Mouse (Mus musculus) forebrain, embryonic 14.5 days (tissue): ENCODE results near the gene Gramd4. TPM values are rescaled to one million over a fixed set of nuclear protein-coding genes. Genes with fewer than 3 reads are reported as not detected.
"Not testable (repeated sequence)": the region's sequence is repeated elsewhere in the genome, so short reads cannot be mapped to it uniquely, and the experiment has no call there.

ENCODE experiments used
- ATAC-seq: fragments of 200-750 bp; cut with Nextera tagmentation; 2 replicates; pipeline ENCODE4 v1.8.0; 2017; ENCODE audit warnings: mild to moderate bottlenecking, moderate library complexity
- DNase-seq: peaks from one replicate; pipeline ENCODE4 v3.0.0-alpha.2; 2015; ENCODE audit warnings: low spot score
- H3K27ac ChIP-seq: fragments of 300-500 bp; sonication (generic); 2 replicates; pipeline ENCODE4 v1.5.1; 2014; ENCODE audit warnings: low read depth, mild to moderate bottlenecking, control low read depth, low read length, moderate library complexity
- H3K27me3 ChIP-seq: fragments of 300-500 bp; sonication (generic); replicated peaks from 2 replicates; pipeline ENCODE4 v1.6.1; 2014; ENCODE audit warnings: low read length, control low read depth, mixed read lengths; ENCODE audit not compliant: control insufficient read depth, insufficient read depth
- H3K36me3 ChIP-seq: fragments of 300-500 bp; sonication (generic); 2 replicates; pipeline ENCODE4 v1.6.1; 2014; ENCODE audit warnings: low read length, control low read depth; ENCODE audit not compliant: control insufficient read depth, insufficient read depth
- H3K4me1 ChIP-seq: fragments of 300-500 bp; sonication (generic); 2 replicates; pipeline ENCODE4 v1.6.1; 2014; ENCODE audit warnings: antibody characterized with exemption, low read length, control low read depth; ENCODE audit not compliant: control insufficient read depth, insufficient read depth
- H3K4me2 ChIP-seq: fragments of 300-500 bp; sonication (generic); 2 replicates; pipeline ENCODE4 v1.6.1; 2014; ENCODE audit warnings: mild to moderate bottlenecking, control low read depth, low read length
- H3K4me3 ChIP-seq: fragments of 300-500 bp; sonication (generic); 2 replicates; pipeline ENCODE4 v1.5.1; 2014; ENCODE audit warnings: low read depth, low read length, control low read depth
- H3K9ac ChIP-seq: fragments of 300-500 bp; sonication (generic); 2 replicates; pipeline ENCODE4 v1.6.1; 2014; ENCODE audit warnings: mild to moderate bottlenecking, low read length, control low read depth, moderate library complexity
- H3K9me3 ChIP-seq: fragments of 300-500 bp; sonication (generic); replicated peaks from 2 replicates; pipeline ENCODE4 v1.6.1; 2016; ENCODE audit warnings: low read length, control low read depth, mixed read lengths; ENCODE audit not compliant: control insufficient read depth
- WGBS: fragments of 180-500 bp; shearing (Covaris S2); extraction: QIAGEN DNeasy Blood & Tissue Kit; methylation state at CpG from one replicate; pipeline ENCODE4 v1.1.7; 2014; 5-methylcytosine and 5-hydroxymethylcytosine counted together
- polyA plus RNA-seq: library from polyadenylated mRNA; unstranded; fragments of >200 nt; fragmentation: Nextera tagmentation; extraction: Ambion mirVana; gene quantifications from 2 replicates; pipeline ENCODE4 v1.2.1, GENCODE M21; 2014

The Gramd4 gene
- polyA plus RNA-seq, 1 experiment from 2014 or later, result 20.7 TPM

- no peak for ATAC-seq
- Histone ChIP-seq H3K4me3 (no peak overlapping the region), H3K9me3 (no peaks in the 10 kb centered on the region), H3K27ac (no peak overlapping the region), H3K27me3 (no peaks in the 10 kb centered on the region), H3K4me2 (no peak overlapping the region), H3K9ac (no peak overlapping the region), H3K4me1 (no peaks in the 10 kb centered on the region), H3K36me3 (peaks cover 24% of the 10 kb centered on the region)
- no peak for DNase-seq
- 94% methylated on average over 5 of the region's 5 CpGs for WGBS
These were observed 102.2 kb downstream of the Gramd4 start for GRCm38 (mm10) chr15:86159719-86160118.

- DNase-seq (no peak), ATAC-seq (no peak)
- Histone ChIP-seq H3K4me2 (no peak overlapping the region), H3K27me3 (no peaks in the 10 kb centered on the region), H3K9me3 (no peaks in the 10 kb centered on the region), H3K4me3 (no peak overlapping the region), H3K27ac (no peak overlapping the region), H3K9ac (no peak overlapping the region), H3K4me1 (no peaks in the 10 kb centered on the region), H3K36me3 (peaks cover 26% of the 10 kb centered on the region)
- 94% methylated on average over 10 of the region's 10 CpGs for WGBS
These were observed 103.4 kb downstream of the Gramd4 start for GRCm38 (mm10) chr15:86160906-86161305.

GRCm38 (mm10) chr15:86161800-86162199 is 104.3 kb downstream of the Gramd4 start:
- H3K9me3 ChIP-seq, result not testable (repeated sequence)

GRCm38 (mm10) chr15:86164718-86165345 is 107.3 kb downstream of the Gramd4 start:
- 80% methylated on average over 21 of the region's 21 CpGs for WGBS
- no peak overlapping the region for H3K27ac ChIP-seq
- no peaks in the 10 kb centered on the region for H3K27me3 ChIP-seq
- peak; percentile 29 for DNase-seq
- no peak for ATAC-seq
- H3K4me2 ChIP-seq, result no peak overlapping the region
- H3K36me3 ChIP-seq, result peaks cover 18% of the 10 kb centered on the region; the same call in 1 of the 2 replicates
- H3K9me3 ChIP-seq, result no peaks in the 10 kb centered on the region
- H3K9ac ChIP-seq, result no peak overlapping the region
- H3K4me3 ChIP-seq, result no peak overlapping the region
- H3K4me1 ChIP-seq, result 0 out of 2 replicates have a peak, but pooled peaks cover 5% of the 10 kb centered on the region

More at GRCm38 (mm10) chr15:86161800-86162199, 104.3 kb downstream of the Gramd4 start:
- H3K9ac ChIP-seq, H3K4me2 ChIP-seq, DNase-seq, H3K27ac ChIP-seq, ATAC-seq, H3K4me3 ChIP-seq, H3K27me3 ChIP-seq, H3K4me1 ChIP-seq: not testable (repeated sequence)
- WGBS, result 97% methylated on average over 3 of the region's 3 CpGs
- H3K36me3 ChIP-seq, result peaks cover 21% of the 10 kb centered on the region

- H3K27me3 ChIP-seq, result no peaks in the 10 kb centered on the region
- ATAC-seq (no peak), DNase-seq (no peak)
- H3K4me2 ChIP-seq, result no peak overlapping the region
- H3K27ac ChIP-seq, result no peak overlapping the region
- 0 out of 2 replicates have a peak, but pooled peaks cover 5% of the 10 kb centered on the region for H3K4me1 ChIP-seq
- WGBS, result 94% methylated on average over 24 of the region's 24 CpGs
- H3K4me3 ChIP-seq, result no peak overlapping the region
- no peaks in the 10 kb centered on the region for H3K9me3 ChIP-seq
- H3K9ac ChIP-seq, result no peak overlapping the region
- H3K36me3 ChIP-seq, result peaks cover 18% of the 10 kb centered on the region; the same call in 1 of the 2 replicates
These were observed 108.5 kb downstream of the Gramd4 start for GRCm38 (mm10) chr15:86165811-86166590.

DNA sequence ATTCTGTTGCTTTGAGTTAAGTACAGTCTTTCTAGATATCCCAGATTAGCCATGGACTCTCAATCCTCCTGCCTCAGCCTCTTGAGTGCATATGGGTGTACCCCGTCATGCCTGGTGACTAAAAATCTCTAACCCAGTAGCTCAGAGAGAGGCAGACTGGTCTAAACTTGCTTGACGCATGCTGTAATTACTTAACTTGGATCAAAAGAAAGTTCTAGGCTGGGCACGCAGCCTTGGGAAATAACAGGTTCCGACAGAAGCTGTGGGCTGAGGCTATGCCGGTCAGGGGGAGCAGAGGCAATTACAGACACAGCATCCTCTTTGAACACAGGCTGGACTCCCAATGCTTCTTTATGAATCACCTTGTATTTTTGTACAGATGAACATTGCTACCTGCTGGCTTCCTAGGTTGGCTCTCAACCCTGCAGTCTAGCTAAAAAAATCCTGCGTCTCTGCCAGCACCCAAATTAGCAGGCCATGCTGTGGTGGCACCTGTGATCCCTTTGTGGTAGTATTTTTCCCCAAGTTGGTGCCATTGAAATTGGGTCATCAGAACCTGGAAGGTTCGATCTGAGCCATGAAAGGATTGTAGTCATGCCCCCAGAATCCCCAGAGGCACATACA is 109.6 kb downstream of the Gramd4 start:
- H3K4me3 ChIP-seq, result no peak overlapping the region
- no peak for DNase-seq
- H3K9me3 ChIP-seq, result no peaks in the 10 kb centered on the region
- no peak overlapping the region for H3K4me2 ChIP-seq
- WGBS, result 92% methylated on average over 7 of the region's 7 CpGs
- H3K9ac ChIP-seq, result no peak overlapping the region
- H3K36me3 ChIP-seq, result peaks cover 9% of the 10 kb centered on the region; the same call in 1 of the 2 replicates
- H3K27ac ChIP-seq, result no peak overlapping the region
- ATAC-seq, result no peak
- 0 out of 2 replicates have a peak, but pooled peaks cover 5% of the 10 kb centered on the region for H3K4me1 ChIP-seq
- H3K27me3 ChIP-seq, result no peaks in the 10 kb centered on the region

DNA sequence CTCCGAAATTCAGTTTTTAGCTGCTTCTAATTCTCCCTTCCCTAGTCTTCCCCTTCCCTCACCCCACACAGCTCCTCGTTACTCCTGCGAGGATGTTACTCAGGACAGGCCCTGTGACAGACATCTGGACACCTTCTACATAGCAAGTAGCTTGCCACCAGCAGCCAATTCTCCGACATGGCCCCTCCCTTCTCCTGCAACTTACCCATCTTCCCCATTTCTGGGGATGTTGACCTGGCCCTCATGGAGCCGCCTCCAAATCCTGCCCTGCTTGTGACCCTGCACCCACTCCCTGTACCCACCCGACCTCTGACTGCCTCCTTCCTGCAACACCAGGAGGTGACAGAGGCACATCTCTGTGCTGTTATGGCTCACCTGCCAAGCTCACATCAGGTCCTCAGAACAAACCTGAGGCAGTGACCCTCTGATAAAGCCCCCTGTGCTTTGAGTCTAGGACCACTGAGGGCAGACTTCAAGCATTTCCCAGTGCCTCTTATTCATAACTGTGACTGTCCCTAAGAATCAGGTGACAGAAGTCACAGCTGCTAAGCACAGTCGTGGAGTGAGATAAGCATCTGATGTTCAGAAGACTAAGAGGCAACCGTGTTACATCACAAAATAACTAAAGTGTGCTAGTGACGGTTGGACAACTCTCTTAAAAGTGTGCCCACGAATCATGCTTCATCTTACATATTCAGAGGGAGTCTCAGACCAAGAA is 110.5 kb downstream of the Gramd4 start:
- peaks cover 9% of the 10 kb centered on the region; the same call in 1 of the 2 replicates for H3K36me3 ChIP-seq
- DNase-seq (no peak), ATAC-seq (no peak)
- H3K27ac ChIP-seq, result no peak overlapping the region
- H3K9ac ChIP-seq, result no peak overlapping the region
- no peaks in the 10 kb centered on the region for H3K9me3 ChIP-seq
- H3K27me3 ChIP-seq, result no peaks in the 10 kb centered on the region
- H3K4me1 ChIP-seq, result 0 out of 2 replicates have a peak, but pooled peaks cover 5% of the 10 kb centered on the region
- H3K4me2 ChIP-seq, result no peak overlapping the region
- H3K4me3 ChIP-seq, result no peak overlapping the region
- WGBS, result 84% methylated on average over 10 of the region's 10 CpGs

- Histone ChIP-seq H3K27ac (no peak overlapping the region), H3K27me3 (no peaks in the 10 kb centered on the region), H3K4me2 (no peak overlapping the region), H3K4me3 (no peak overlapping the region), H3K9me3 (no peaks in the 10 kb centered on the region), H3K9ac (no peak overlapping the region), H3K4me1 (0 out of 2 replicates have a peak, but pooled peaks cover 5% of the 10 kb centered on the region), H3K36me3 (peaks cover 7% of the 10 kb centered on the region; the same call in 1 of the 2 replicates)
- DNase-seq (no peak), ATAC-seq (no peak)
- 30% methylated on average over 7 of the region's 7 CpGs for WGBS
These were observed 111.0 kb downstream of the Gramd4 start for GRCm38 (mm10) chr15:86168505-86168867.
